Mouse (Mus musculus) lung, postnatal 0 days (tissue): Measurements from ENCODE around the gene Ccdc172.

ENCODE experiments used
- CTCF ChIP-seq: IDR thresholded peaks from 2 replicates; pipeline ENCODE4 v1.5.1; 2016; ENCODE audit warnings: antibody characterized with exemption, mild to moderate bottlenecking
- EP300 ChIP-seq: IDR thresholded peaks from 2 replicates; pipeline ENCODE4 v1.6.1; 2016; ENCODE audit warnings: antibody characterized with exemption, mild to moderate bottlenecking, control low read depth

DNA sequence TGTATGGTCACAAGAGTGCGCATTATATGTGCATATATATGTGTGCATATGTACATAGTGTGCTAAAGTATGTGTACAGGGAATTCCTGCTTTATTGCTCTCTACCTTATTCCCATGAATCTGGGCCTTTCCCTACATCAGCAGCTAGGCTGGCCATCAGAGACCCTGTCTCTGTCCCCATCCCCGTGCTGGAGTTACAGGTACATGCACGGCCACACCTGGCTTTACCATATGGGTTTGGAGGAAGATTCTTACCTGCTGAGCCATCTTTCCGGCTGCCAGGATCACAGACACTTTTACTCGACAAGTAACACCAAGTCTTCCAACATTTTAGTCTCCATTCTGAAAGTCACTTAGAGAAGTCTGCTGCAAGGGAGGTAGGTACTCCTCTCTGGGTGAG is 71.2 kb downstream of the Ccdc172 start:
- no peak for TF ChIP-seq CTCF
- no peak for TF ChIP-seq EP300
